Mouse (Mus musculus) hindbrain, embryonic 12.5 days (tissue): ENCODE data around the gene Zdhhc23. TPM values are rescaled to one million over a fixed set of nuclear protein-coding genes. Genes with fewer than 3 reads are reported as not detected.

Source experiments
- ATAC-seq: fragments of 200-750 bp; cut with Nextera tagmentation; 2 replicates; pipeline ENCODE4 v1.8.0; 2017; ENCODE audit warnings: moderate TSS enrichment; ENCODE audit not compliant: low FRiP score
- H3K27ac ChIP-seq: fragments of 300-500 bp; sonication (generic); 2 replicates; pipeline ENCODE4 v1.5.1; 2016; ENCODE audit warnings: mild to moderate bottlenecking
- H3K27me3 ChIP-seq: fragments of 300-500 bp; sonication (generic); 2 replicates; pipeline ENCODE4 v1.6.1; 2016; ENCODE audit warnings: mild to moderate bottlenecking
- H3K36me3 ChIP-seq: fragments of 300-500 bp; sonication (generic); 2 replicates; pipeline ENCODE4 v1.6.1; 2016; ENCODE audit warnings: mild to moderate bottlenecking
- H3K4me1 ChIP-seq: fragments of 300-500 bp; sonication (generic); 2 replicates; pipeline ENCODE4 v1.6.1; 2016
- H3K4me2 ChIP-seq: fragments of 300-500 bp; sonication (generic); replicated peaks from 2 replicates; pipeline ENCODE4 v1.6.1; 2016; ENCODE audit warnings: mild to moderate bottlenecking
- H3K4me3 ChIP-seq: fragments of 300-500 bp; sonication (generic); 2 replicates; pipeline ENCODE4 v1.5.1; 2016; ENCODE audit warnings: mild to moderate bottlenecking
- H3K9ac ChIP-seq: fragments of 300-500 bp; sonication (generic); 2 replicates; pipeline ENCODE4 v1.6.1; 2016; ENCODE audit warnings: mild to moderate bottlenecking, moderate library complexity
- H3K9me3 ChIP-seq: fragments of 300-500 bp; sonication (generic); replicated peaks from 2 replicates; pipeline ENCODE4 v1.6.1; 2016; ENCODE audit warnings: mild to moderate bottlenecking
- WGBS: fragments of 180-500 bp; shearing (Covaris S2); methylation state at CpG from one replicate; pipeline ENCODE4 v1.1.7; 2016; 5-methylcytosine and 5-hydroxymethylcytosine counted together
- polyA plus RNA-seq: library from polyadenylated mRNA; unstranded; fragments of >200 nt; fragmentation: Nextera tagmentation; extraction: Ambion mirVana; gene quantifications from 2 replicates; pipeline ENCODE4 v1.2.1, GENCODE M21; 2016

Zdhhc23 gene
- polyA plus RNA-seq, 1 experiment from 2014 or later = 1.4 TPM

DNA sequence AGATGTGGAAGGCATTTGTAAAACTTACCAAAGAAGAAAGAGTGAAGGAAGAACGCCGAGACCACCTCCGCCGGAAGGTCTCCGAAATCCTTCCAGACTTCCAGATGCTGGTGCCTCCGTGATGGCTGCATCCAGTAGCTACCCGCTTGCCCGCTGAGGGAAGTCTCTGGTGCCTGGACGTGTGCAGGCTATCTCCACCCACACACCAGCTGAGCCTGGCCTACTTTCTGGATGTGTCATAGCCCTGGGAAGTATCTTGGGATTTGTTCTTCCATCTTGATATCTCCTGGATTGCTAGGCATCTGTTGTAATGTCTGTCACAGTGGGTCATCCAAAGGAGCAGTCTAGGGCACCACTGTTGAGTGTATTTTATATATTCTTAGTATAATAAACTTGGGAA, 16.3 kb downstream of the Zdhhc23 start:
- Histone ChIP-seq H3K36me3 (0 out of 2 replicates have a peak, but pooled peaks cover 10% of the 10 kb centered on the region), H3K27me3 (no peaks in the 10 kb centered on the region), H3K9me3 (no peaks in the 10 kb centered on the region), H3K27ac (no peak overlapping the region), H3K4me3 (no peak overlapping the region), H3K4me1 (peaks cover 5% of the 10 kb centered on the region; the same call in 1 of the 2 replicates), H3K9ac (no peak overlapping the region), H3K4me2 (no peak overlapping the region)
- WGBS = 90% methylated on average over 9 of the region's 9 CpGs
- no peak for ATAC-seq

DNA sequence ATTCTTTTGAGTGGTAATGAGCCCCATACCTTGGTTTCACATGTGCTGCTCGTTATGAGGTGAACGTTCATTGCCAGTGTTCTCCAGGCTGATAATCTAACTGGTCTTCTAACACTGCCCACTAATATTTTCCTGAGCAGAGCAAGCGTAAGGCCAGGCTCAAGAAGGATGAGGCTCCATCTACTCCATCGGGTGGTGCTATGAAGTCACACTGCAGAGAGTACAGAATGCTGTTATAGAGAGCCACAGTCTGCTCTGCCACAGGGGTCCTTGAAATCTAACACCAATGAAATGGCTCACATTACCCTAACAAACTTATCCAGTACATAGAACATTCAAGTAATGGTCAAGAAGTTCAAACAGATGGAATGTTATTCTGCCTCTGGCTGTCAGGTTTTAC, 21.6 kb downstream of the Zdhhc23 start:
- Histone ChIP-seq H3K4me1 (no peaks in the 10 kb centered on the region), H3K4me3 (no peak overlapping the region), H3K9me3 (no peaks in the 10 kb centered on the region), H3K27ac (no peak overlapping the region), H3K9ac (no peak overlapping the region), H3K36me3 (peaks cover 16% of the 10 kb centered on the region; the same call in 1 of the 2 replicates), H3K27me3 (no peaks in the 10 kb centered on the region), H3K4me2 (no peak overlapping the region)
- 84% methylated on average over 4 of the region's 4 CpGs for WGBS
- no peak for ATAC-seq

DNA sequence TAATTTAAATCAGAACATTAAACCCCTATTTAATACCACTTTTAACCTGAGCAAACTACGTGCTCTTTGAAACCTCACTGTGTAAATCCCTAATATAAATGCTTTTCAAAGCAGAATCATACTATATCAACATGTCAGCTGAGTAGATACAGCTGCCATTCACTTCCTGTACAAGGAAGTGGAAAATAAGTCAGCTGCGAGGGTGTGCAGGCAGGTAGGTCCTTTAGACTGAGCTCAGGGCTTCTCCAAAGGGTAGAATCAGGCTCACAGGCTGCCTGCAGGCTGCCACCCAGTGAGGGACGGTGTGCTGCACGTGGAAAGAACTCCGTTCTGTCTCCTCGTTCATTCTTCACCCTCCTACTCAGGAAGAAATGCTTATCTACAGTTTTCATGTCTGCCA, 24.7 kb downstream of the Zdhhc23 start:
- no peak for ATAC-seq
- no peaks in the 10 kb centered on the region for H3K27me3 ChIP-seq
- WGBS = 84% methylated on average over 6 of the region's 6 CpGs
- H3K9me3 ChIP-seq = no peaks in the 10 kb centered on the region
- H3K36me3 ChIP-seq = peaks cover 11% of the 10 kb centered on the region; the same call in 1 of the 2 replicates
- H3K4me2 ChIP-seq = no peak overlapping the region
- no peak overlapping the region for H3K4me3 ChIP-seq
- H3K27ac ChIP-seq = no peak overlapping the region
- no peaks in the 10 kb centered on the region for H3K4me1 ChIP-seq
- no peak overlapping the region for H3K9ac ChIP-seq

DNA sequence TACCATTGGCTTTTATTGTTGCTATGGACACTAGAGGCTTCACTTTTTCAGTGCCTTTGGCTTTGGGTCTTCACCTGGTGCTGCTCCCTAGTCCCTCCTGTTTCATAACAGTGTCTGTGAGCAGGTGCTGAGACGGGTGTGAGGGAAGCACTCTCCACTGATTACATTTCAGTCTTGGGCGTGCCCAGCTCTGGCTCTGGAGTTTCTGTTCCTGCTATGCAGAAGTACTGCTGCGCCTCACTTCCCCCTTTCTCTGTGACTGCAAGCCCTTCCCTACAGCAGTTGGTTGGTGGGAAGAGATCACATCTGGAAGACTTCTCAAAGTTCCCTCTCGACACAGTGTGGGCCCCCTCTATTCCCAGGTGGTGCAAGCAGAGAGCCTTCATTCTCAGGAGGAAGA, 28.0 kb downstream of the Zdhhc23 start:
- no peaks in the 10 kb centered on the region for H3K36me3 ChIP-seq
- H3K4me1 ChIP-seq = no peaks in the 10 kb centered on the region
- H3K9ac ChIP-seq = no peak overlapping the region
- H3K27me3 ChIP-seq = no peaks in the 10 kb centered on the region
- 85% methylated on average over 4 of the region's 4 CpGs for WGBS
- no peak for ATAC-seq
- H3K27ac ChIP-seq = no peak overlapping the region
- H3K9me3 ChIP-seq = no peaks in the 10 kb centered on the region
- H3K4me3 ChIP-seq = no peak overlapping the region
- no peak overlapping the region for H3K4me2 ChIP-seq

DNA sequence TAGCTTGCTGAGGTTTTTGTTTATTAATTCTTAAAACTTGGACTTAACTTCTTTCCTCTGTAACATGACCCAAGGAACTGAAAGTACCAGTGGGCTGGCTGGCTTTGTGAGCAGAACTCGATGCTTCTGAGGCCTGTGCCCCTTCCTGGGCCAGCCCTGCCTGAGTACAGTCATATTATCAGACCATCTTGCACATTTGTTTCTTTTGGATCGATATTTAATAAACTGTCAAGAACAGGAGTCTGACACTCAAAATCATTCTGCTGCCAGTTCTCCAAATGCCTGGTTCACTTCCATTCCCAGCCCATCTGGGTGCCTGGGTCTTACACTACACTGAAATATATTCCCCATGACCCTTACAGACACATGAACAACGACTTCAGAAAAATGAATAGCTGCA, 33.7 kb downstream of the Zdhhc23 start:
- Histone ChIP-seq H3K9me3 (no peaks in the 10 kb centered on the region), H3K4me1 (no peaks in the 10 kb centered on the region), H3K36me3 (0 out of 2 replicates have a peak, but pooled peaks cover 6% of the 10 kb centered on the region), H3K27me3 (no peaks in the 10 kb centered on the region), H3K9ac (no peak overlapping the region), H3K27ac (no peak overlapping the region), H3K4me3 (no peak overlapping the region), H3K4me2 (no peak overlapping the region)
- WGBS = 83% methylated on average over 3 of the region's 3 CpGs
- ATAC-seq = no peak

DNA sequence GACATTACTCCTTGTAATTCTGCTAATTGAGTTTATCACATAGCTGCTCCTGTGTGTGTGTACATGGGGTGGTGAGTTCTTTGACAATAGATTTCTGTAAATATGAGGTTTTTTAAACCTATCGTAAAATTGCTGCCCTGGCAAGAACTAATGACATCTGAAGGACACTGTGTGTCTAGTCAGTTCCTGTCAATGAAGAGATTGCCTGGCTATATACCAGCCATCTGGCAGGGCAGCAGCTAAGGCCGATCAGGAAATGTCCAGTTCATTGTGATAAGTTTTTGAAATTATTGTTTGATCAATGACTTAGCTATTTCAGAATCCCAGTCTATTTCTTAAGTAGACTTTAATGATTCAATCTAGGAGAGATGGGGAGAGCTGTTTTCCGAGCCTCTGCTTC, 34.2 kb downstream of the Zdhhc23 start:
- H3K4me1 ChIP-seq = no peaks in the 10 kb centered on the region
- H3K9me3 ChIP-seq = no peaks in the 10 kb centered on the region
- H3K36me3 ChIP-seq = 0 out of 2 replicates have a peak, but pooled peaks cover 6% of the 10 kb centered on the region
- no peak overlapping the region for H3K4me2 ChIP-seq
- WGBS = 91% methylated on average over 3 of the region's 3 CpGs
- no peak overlapping the region for H3K27ac ChIP-seq
- no peak for ATAC-seq
- H3K9ac ChIP-seq = no peak overlapping the region
- no peak overlapping the region for H3K4me3 ChIP-seq
- H3K27me3 ChIP-seq = no peaks in the 10 kb centered on the region

DNA sequence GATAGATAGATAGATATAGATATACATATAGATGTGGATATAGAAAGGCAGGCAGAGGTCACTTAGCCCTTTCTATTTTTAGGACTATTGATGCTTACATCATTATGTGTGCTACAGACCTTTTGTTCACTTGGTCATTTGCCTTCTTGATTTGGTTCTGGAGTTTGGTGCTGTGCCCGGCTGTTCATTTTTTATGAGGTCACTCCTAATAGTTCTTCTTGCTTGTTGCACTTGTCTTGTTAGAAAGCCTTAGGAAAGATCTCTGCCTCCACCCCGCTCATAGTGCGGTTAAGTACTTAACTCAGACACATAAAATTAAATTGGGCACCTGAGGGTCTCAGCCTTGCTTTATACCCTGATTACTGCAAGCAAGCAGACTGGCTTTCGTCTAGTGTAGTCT, 38.7 kb downstream of the Zdhhc23 start:
- Histone ChIP-seq H3K9me3 (no peaks in the 10 kb centered on the region), H3K4me3 (no peak overlapping the region), H3K4me2 (no peak overlapping the region), H3K4me1 (no peaks in the 10 kb centered on the region), H3K9ac (no peak overlapping the region), H3K36me3 (0 out of 2 replicates have a peak, but pooled peaks cover 6% of the 10 kb centered on the region), H3K27me3 (no peaks in the 10 kb centered on the region), H3K27ac (no peak overlapping the region)
- no peak for ATAC-seq
- 92% methylated on average over 4 of the region's 4 CpGs for WGBS

DNA sequence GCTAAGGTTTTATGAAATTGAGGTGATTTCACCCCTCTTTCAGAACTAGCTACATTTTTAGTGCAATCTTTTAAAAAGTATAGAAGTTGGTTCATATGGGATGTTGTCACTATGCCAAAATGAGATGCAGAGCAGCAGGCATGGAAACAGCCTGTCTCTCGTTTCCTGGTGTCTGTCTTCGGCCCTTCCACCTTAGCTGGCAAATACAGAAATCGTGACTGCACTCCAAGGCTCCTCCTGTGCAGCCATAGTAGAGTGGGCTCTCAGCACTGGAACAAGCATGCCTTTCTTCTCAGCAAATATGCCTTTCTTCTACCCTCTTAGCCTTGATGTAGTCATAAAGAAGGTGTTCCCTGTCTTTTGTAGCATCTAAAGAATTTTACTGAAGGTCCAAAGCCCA, 43.7 kb downstream of the Zdhhc23 start:
- WGBS = 84% methylated on average over 3 of the region's 3 CpGs
- H3K4me2 ChIP-seq = no peak overlapping the region
- H3K4me1 ChIP-seq = no peaks in the 10 kb centered on the region
- no peak for ATAC-seq
- no peak overlapping the region for H3K27ac ChIP-seq
- H3K9ac ChIP-seq = no peak overlapping the region
- H3K27me3 ChIP-seq = no peaks in the 10 kb centered on the region
- H3K9me3 ChIP-seq = no peaks in the 10 kb centered on the region
- no peak overlapping the region for H3K4me3 ChIP-seq
- H3K36me3 ChIP-seq = no peaks in the 10 kb centered on the region

DNA sequence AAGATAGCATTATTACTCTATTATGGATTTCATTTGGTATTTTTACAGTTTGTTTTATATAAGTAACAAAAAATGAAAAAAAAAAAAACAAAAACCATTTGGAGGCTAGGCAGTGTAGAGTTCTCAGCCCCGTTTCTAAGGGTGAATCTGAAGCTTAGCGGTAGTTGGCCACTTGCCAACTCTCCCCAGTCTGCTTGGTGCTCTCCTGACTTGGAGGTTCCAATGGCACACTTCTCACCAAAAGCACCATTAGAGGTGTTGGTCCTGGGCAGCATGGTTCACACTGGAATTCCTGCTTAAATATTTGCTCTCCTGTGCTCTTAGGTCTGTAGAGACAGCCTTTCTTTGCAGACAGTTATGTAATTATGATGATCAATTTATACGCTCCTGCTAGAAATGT, 44.2 kb downstream of the Zdhhc23 start:
- Histone ChIP-seq H3K4me3 (no peak overlapping the region), H3K27me3 (no peaks in the 10 kb centered on the region), H3K9me3 (no peaks in the 10 kb centered on the region), H3K27ac (no peak overlapping the region), H3K4me1 (no peaks in the 10 kb centered on the region), H3K9ac (no peak overlapping the region), H3K4me2 (no peak overlapping the region), H3K36me3 (no peaks in the 10 kb centered on the region)
- WGBS = 82% methylated on average over 3 of the region's 3 CpGs
- no peak for ATAC-seq

DNA sequence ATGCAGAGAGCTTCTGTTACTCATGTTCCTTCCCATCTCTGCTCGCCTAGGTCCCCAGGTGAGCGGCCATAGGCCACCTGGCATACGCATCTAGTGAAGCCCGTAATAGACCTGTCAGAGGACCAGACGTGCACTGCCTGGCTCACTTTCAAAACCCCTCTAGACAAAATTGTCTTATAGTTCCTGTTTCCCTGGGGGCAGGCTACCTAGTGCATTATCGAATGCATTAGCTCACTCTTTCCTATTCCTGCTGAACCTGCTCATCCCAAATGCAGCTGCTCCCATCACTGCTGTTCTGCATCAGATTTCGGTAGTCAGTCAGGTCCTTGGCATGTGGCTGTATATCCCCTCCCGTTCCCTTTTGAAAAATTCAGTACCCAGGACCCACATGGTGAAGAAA, 44.7 kb downstream of the Zdhhc23 start:
- Histone ChIP-seq H3K27ac (no peak overlapping the region), H3K4me3 (no peak overlapping the region), H3K9me3 (no peaks in the 10 kb centered on the region), H3K27me3 (no peaks in the 10 kb centered on the region), H3K4me1 (no peaks in the 10 kb centered on the region), H3K9ac (no peak overlapping the region), H3K4me2 (no peak overlapping the region), H3K36me3 (no peaks in the 10 kb centered on the region)
- WGBS = 90% methylated on average over 8 of the region's 8 CpGs
- ATAC-seq = no peak

DNA sequence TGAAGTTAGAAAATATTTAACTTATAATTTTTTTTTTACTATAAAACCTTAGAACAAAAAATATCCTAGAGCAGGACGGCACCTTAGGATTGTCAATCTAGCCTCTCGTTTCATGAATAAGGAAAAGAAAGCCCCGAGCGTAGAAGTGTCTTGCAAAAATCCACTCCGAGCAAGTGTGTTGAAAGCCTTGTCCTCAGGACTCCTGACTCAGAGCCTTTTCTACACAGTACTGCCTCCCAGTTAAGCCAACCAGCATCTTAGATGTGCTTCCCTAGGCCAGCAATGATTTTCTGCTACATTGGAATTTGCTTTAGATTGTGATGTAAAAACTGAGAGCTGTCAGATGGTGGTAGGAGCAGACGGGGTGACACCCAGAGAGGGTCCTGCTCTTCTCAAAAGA, 46.5 kb downstream of the Zdhhc23 start:
- Histone ChIP-seq H3K27ac (no peak overlapping the region), H3K9ac (no peak overlapping the region)

DNA sequence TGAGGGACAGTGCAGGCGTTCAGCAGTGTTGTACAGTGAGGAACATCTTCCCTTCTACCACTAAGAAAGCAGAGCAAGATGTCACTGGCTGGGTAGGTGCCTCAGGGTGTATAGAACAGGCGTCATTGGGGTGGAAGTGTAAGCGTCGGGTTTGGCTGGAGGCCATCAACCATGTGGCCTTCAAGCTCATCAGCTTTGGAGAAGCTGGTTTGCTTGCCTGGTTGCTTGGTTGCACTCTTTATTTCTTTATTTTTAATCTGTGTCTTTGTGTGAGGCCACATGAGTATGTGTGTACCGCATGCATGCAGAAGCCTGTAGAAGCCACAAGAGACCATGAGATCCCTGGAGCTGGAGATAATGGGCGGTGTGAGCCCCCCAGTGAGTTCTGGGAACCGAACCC, 47.3 kb downstream of the Zdhhc23 start:
- Histone ChIP-seq H3K4me3 (no peak overlapping the region), H3K4me1 (no peaks in the 10 kb centered on the region), H3K4me2 (no peak overlapping the region), H3K9me3 (no peaks in the 10 kb centered on the region), H3K27ac (no peak overlapping the region), H3K9ac (no peak overlapping the region), H3K27me3 (no peaks in the 10 kb centered on the region), H3K36me3 (no peaks in the 10 kb centered on the region)
- WGBS = 90% methylated on average over 7 of the region's 7 CpGs
- no peak for ATAC-seq

More for the DNA sequence above, 46.5 kb downstream of the Zdhhc23 start:
- H3K4me3 ChIP-seq = no peak overlapping the region
- H3K36me3 ChIP-seq = no peaks in the 10 kb centered on the region
- H3K9me3 ChIP-seq = no peaks in the 10 kb centered on the region
- no peak for ATAC-seq
- H3K4me2 ChIP-seq = no peak overlapping the region
- H3K27me3 ChIP-seq = no peaks in the 10 kb centered on the region
- WGBS = 92% methylated on average over 6 of the region's 6 CpGs
- H3K4me1 ChIP-seq = no peaks in the 10 kb centered on the region

DNA sequence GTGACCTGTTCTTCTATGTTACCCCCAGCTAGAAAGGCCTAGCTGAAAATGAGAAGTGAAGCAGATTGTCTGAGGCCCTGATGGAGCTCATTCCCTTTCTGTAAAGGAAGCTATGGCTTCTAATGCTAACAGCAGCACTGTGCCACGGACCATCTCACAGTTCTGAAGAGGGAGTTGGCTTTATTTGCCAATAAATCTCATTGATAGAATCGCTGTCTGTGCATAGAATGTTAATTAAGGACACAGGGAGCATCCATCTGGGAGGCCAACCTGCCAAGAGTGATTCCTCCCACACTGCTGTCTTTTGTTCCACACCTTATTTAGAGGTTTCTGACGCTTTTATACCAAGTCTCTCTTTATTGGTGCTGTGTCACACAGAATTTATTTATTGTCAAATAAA, 48.1 kb downstream of the Zdhhc23 start:
- H3K9me3 ChIP-seq = no peaks in the 10 kb centered on the region
- no peaks in the 10 kb centered on the region for H3K36me3 ChIP-seq
- no peak overlapping the region for H3K9ac ChIP-seq
- H3K4me1 ChIP-seq = no peaks in the 10 kb centered on the region
- WGBS = 72% methylated on average over 3 of the region's 3 CpGs
- H3K27ac ChIP-seq = no peak overlapping the region
- H3K27me3 ChIP-seq = no peaks in the 10 kb centered on the region
- H3K4me2 ChIP-seq = no peak overlapping the region
- no peak overlapping the region for H3K4me3 ChIP-seq
- no peak for ATAC-seq

DNA sequence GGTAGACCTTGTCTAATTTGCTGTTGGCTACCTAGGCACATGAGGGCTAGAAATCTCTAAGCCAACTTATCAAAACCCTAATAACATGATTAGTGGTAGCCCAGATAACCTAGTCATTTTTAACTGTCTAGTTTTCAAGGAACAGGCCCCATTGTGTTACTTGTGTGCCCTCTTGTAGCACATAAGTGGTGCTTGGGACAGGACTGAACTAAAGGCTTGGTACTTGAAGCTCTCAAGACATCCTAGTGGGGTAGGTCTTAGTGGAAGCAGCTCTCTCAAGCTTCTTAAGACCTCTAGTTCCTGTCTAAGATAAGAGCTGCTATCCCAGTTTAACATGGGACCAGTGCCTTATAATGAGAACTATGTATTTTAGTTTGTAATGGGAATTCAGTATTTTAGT, 49.0 kb downstream of the Zdhhc23 start:
- Histone ChIP-seq H3K27ac (no peak overlapping the region), H3K27me3 (no peaks in the 10 kb centered on the region), H3K9ac (no peak overlapping the region), H3K36me3 (no peaks in the 10 kb centered on the region), H3K9me3 (no peaks in the 10 kb centered on the region), H3K4me2 (no peak overlapping the region), H3K4me1 (no peaks in the 10 kb centered on the region), H3K4me3 (no peak overlapping the region)
- ATAC-seq = no peak
